Mouse (Mus musculus): ENCODE data around the gene Tspan5.
A peak's percentile ranks its signal among the peaks of the same experiment; 100 is the strongest.

Tspan5 gene

DNA sequence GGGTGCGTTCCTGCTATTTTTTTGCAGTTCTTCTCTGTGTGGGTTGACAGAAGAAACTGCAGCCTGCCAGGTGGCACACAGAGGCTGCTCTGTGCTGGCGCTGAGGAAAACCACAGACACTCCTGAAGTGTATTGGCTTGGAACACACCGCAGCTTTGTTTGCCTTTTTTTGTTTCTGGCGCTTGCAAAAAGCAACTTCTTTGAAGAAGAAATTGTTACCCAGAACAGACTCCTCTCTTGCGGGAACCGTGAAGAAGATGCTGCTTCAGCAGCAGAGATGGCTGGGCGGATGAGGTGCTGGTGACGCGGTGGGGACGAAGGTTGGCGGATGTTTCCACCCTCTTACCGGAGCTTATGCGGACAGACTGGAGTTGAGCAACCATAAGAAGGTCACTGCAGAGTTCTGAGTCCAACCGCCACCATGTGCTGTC lies 135.0 kb downstream of the Tspan5 start:
- DNase-seq (ENCODE audit: low spot score): no peak

DNA sequence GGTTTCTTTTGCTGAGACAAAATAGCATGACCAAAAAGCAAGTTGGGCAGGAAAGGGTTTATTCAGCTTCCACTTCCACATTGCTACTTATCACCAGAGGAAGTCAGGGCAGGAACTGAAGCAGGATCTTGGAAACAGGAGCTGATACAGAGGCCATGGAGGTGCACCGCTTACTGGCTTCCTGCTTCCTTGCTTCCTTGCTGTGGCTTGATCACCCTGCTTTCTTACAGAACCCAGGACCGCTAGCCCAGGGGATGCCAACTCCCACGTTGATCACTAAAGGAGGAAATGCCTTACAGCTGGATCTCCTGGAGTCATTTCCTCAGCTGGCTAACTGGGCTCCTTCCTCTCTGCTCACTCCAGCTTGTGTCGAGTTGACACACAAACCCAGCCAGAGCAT lies 135.7 kb downstream of the Tspan5 start:
- DNase-seq (ENCODE audit: low spot score): no peak

DNA sequence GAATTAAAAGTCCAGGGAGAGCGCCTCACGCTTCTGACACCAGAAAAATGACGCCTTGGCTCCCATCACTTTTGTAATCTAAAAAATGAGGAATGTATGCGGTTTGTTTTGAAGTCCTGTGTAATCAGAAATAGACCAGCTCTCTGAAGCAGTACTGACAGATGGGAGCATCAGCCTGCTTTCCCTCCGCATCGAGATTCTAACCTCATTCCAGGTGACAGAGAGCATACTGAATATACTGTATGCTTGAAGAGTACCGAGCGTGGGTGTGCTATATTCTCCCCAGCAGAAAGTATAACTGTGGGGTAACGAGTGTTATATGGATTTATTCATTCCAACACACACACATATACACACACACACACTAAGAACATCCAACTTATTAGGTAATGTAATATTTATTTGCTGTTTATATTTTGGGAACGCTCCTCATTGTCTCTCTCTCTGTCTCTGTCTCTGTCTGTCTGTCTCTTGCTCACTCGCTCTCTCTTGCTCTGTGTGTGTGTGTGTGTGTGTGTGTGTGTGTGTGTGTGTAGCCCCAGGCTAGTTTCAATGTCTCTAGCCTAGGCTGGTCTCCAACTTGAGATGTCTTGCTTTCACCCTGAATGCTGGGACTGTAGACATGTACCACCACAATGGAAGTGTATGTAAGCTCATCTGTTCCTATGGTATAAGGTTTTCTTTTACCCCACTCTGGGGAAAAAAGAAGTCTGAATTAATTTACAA lies 139.2 kb downstream of the Tspan5 start:
- no peak for DNase-seq (ENCODE audit: low spot score)

DNA sequence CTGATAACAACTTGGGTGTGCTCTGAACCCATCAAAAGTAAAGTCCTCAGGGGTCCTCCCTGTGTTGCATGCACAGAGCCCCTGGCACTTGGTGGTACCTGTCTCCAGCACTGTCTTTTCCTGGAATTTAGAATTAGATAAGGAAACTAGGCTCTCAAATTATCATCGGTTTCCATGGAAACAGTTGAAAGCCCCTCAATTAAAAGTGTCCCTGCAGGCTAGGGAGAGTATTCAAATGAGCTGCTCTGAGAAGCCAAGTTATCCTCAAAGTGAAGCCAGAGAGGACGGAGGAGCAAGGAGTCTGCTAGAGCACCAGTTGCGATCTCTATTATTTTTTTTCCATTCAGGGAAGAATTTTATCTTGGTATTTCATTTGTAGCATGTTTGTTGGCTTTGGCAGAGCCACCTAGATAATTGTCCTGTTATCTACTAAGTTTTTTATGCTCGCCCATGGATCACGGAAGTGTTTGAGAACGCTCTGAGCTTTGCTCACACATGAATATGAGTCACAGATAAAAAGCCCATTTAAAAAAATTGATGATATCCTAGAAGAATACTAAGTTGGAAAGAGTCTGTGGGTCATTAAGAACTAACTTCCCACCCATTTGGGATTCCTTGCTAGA lies 139.8 kb downstream of the Tspan5 start:
- no peak for DNase-seq (ENCODE audit: low spot score)

GRCm38 (mm10) chr3:138886121-138886520 lies 144.1 kb downstream of the Tspan5 start:
- DNase-seq (ENCODE audit: low spot score): no peak

DNA sequence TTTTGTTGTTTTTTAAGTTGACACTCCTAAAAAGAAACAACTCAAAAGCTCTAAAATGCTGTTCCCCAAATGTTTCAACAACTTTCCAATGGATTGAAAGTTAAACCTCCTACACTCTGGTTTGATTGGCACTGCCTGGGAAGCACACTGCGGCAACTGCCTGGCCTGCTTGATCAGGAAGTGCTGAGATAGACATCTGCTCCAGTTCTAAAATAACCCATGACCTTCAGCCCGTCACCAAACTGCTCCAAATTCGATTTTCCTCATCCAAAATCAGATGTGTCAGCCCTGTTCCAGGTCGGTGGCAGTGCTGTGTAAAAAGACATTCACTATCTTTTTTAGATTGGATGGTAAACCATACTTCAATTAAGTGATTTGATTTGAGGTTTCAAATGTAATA lies 147.2 kb downstream of the Tspan5 start:
- DNase-seq (ENCODE audit: low spot score): no peak

- no peak for DNase-seq (ENCODE audit: low spot score)
These were observed 147.8 kb downstream of the Tspan5 start for GRCm38 (mm10) chr3:138889769-138890295.

- no peak for DNase-seq (ENCODE audit: low spot score)
These were observed 151.5 kb downstream of the Tspan5 start for GRCm38 (mm10) chr3:138893520-138893919.

GRCm38 (mm10) chr3:138897500-138897899 lies 155.5 kb downstream of the Tspan5 start:
- no peak for DNase-seq (ENCODE audit: low spot score)

- DNase-seq (ENCODE audit: low spot score): no peak
These were observed 156.1 kb downstream of the Tspan5 start for GRCm38 (mm10) chr3:138898055-138898454.

GRCm38 (mm10) chr3:138900571-138901141 lies 158.7 kb downstream of the Tspan5 start:
- no peak for DNase-seq (ENCODE audit: low spot score)

DNA sequence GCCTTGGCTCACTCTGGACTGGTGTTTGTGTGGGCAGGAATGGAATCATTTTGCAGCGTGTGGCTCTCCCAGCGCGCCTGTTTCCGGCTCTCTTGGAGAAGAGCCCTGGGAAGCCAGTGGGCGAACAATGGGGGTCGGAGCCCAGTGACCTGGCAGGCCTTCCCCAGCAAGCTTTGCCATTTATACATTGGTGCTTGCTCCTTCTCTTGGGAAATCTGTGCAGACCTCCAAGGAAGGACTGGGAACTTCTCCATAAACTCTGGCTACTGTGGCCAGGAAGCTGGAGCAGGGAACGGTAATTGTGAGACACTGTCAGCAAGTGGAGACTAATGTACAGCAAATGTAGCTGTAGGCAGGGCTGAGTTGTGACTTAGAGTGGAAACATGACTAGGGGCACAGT lies 163.7 kb downstream of the Tspan5 start:
- peak; percentile 44 for DNase-seq (ENCODE audit: low spot score)

DNA sequence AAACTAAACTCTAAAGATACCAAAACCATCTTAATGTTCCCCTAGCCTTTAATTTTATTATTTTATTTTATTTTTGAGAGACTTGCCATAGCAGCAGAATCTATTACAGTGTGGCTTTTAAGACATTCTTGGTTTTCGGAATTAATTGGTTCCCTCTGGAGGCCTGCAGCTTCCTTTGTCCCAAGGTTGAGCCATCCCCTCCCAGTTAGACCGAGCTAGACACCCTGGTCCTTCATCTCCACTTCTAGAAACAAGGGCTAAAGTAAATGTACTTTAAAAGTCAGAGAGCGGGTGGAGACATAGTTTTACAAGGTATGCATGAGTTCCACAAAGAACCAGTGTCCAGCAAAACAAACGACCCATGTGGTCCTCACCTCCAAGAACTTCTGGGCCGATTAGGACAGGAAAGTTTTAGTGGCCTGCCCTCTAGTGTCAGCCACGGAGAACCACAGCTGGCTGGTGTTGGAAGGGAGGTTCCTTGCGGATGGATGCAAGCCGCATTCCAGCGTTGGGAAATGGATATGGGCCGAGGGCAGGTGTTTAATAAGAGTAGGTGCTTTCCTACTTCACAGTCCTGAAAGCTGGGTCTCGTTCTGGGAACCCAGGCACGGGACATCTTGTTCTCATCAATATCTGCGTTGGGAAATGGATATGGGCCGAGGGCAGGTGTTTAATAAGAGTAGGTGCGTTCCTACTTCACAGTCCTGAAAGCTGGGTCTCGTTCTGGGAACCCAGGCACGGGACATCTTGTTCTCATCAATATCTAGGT lies 164.3 kb downstream of the Tspan5 start:
- DNase-seq (ENCODE audit: low spot score): peak; percentile 62

GRCm38 (mm10) chr3:138909313-138909712 lies 167.3 kb downstream of the Tspan5 start:
- no peak for DNase-seq (ENCODE audit: low spot score)

DNA sequence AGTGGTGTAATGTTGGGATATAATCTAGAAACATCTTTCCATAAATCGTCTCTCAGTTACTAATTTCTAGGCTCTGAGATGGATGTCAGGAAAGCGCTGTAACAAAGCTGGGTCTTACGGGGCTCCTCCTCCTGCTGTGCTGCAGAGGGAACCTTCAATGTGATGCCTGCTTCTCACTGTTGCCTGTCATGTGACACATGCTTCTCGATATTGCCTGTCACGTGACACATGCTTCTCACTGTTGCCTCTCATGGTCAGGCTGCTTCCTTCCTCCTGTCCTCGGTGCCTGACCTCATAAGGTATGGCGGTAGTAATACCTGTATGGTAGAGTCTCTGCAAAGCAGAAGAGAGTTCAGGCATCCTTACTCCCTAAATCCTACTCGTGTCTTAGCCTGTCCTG lies 170.5 kb downstream of the Tspan5 start:
- DNase-seq (ENCODE audit: low spot score): no peak

- no peak for DNase-seq (ENCODE audit: low spot score)
These were observed 172.8 kb downstream of the Tspan5 start for GRCm38 (mm10) chr3:138914626-138915288.

DNA sequence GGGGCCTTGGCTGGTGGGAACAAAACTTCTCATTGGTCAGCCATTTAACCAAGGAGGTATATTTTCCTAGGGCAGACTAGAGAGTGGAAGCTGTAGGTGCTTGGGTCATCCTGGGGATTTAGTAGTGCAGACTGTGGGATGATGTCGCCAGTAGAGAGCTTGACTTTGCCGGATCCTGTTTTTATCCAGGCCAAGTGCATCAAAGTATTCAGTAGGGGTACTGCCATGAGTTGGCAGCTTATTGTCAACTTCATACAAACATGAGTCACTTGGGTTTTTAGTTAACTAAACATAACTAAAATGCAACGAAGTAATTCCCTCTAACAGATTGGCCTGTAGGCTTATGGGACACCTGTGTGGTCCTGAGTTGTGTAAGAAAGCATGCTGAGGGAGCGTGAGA lies 174.6 kb downstream of the Tspan5 start:
- no peak for DNase-seq (ENCODE audit: low spot score)

- DNase-seq (ENCODE audit: low spot score): no peak
These were observed 175.0 kb downstream of the Tspan5 start for GRCm38 (mm10) chr3:138917016-138917415.

GRCm38 (mm10) chr3:138918241-138918640 lies 176.2 kb downstream of the Tspan5 start:
- DNase-seq (ENCODE audit: low spot score): no peak

GRCm38 (mm10) chr3:138926161-138926560 lies 184.2 kb downstream of the Tspan5 start:
- DNase-seq (ENCODE audit: low spot score): no peak

- DNase-seq (ENCODE audit: low spot score): no peak
These were observed 185.4 kb downstream of the Tspan5 start for GRCm38 (mm10) chr3:138927437-138927836.

DNA sequence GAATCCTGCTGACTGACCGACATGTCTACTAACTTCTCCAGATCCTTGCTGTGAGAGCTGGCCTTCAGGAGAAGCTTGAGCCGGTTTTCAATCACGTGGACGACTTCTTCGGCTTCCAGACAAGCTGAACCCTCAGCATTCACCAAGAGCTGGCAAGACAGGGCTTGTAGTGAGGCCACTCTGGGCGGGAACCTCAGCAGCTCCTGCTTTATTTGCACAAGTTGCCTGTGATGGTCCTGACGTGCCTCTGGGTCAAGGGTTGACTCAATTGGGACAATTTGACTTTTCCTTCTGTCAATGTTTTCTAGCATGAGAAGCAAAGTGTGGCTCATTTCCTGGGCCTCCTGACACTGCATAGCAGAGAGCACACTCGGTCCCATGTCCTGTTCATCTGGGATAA lies 194.8 kb downstream of the Tspan5 start:
- DNase-seq (ENCODE audit: low spot score): no peak

Data from ovary, postnatal 36 days (tissue).